Mouse (Mus musculus) lung, postnatal 0 days (tissue): ENCODE results near the gene Sephs2.

Experiments
- CTCF ChIP-seq: IDR thresholded peaks from 2 replicates; pipeline ENCODE4 v1.5.1; 2016; ENCODE audit warnings: antibody characterized with exemption, mild to moderate bottlenecking
- EP300 ChIP-seq: IDR thresholded peaks from 2 replicates; pipeline ENCODE4 v1.6.1; 2016; ENCODE audit warnings: antibody characterized with exemption, mild to moderate bottlenecking, control low read depth

- TF ChIP-seq EP300 (no peak), CTCF (no peak)
These were observed 23.8 kb upstream of the Sephs2 start for GRCm38 (mm10) chr7:127297586-127298193.
